Mouse (Mus musculus): ENCODE measurements around the gene Pde4b.

Gene Pde4b

GRCm38 (mm10) chr4:102408938-102409337 lies 321.6 kb downstream of the Pde4b start:
- DNase-seq: no peak

GRCm38 (mm10) chr4:102413101-102413500 lies 325.8 kb downstream of the Pde4b start:
- DNase-seq: no peak

- no peak for DNase-seq
Measured at GRCm38 (mm10) chr4:102413794-102414193, 326.5 kb downstream of the Pde4b start.

- DNase-seq: no peak
Measured at GRCm38 (mm10) chr4:102414610-102415009, 327.3 kb downstream of the Pde4b start.

GRCm38 (mm10) chr4:102420794-102421397 lies 333.6 kb downstream of the Pde4b start:
- DNase-seq: no peak

- DNase-seq: no peak
Measured at GRCm38 (mm10) chr4:102421398-102421859, 334.1 kb downstream of the Pde4b start.

GRCm38 (mm10) chr4:102424104-102424503 lies 336.8 kb downstream of the Pde4b start:
- DNase-seq: no peak

GRCm38 (mm10) chr4:102425422-102425821 lies 338.1 kb downstream of the Pde4b start:
- no peak for DNase-seq

GRCm38 (mm10) chr4:102429730-102430341 lies 342.5 kb downstream of the Pde4b start:
- peak in 1 of 2 experiments; percentile 1 for DNase-seq

GRCm38 (mm10) chr4:102432040-102432782 lies 344.9 kb downstream of the Pde4b start:
- DNase-seq: no peak

GRCm38 (mm10) chr4:102439401-102440118 lies 352.2 kb downstream of the Pde4b start:
- no peak for DNase-seq

- DNase-seq: no peak
Measured at GRCm38 (mm10) chr4:102440119-102440481, 352.8 kb downstream of the Pde4b start.

GRCm38 (mm10) chr4:102443533-102443932 lies 356.2 kb downstream of the Pde4b start:
- DNase-seq: no peak

GRCm38 (mm10) chr4:102444501-102444900 lies 357.2 kb downstream of the Pde4b start:
- DNase-seq: no peak

GRCm38 (mm10) chr4:102446160-102446945 lies 359.0 kb downstream of the Pde4b start:
- DNase-seq: no peak

- DNase-seq: no peak
Measured at GRCm38 (mm10) chr4:102456426-102456825, 369.1 kb downstream of the Pde4b start.

- no peak for DNase-seq
Measured at GRCm38 (mm10) chr4:102459216-102459999, 372.1 kb downstream of the Pde4b start.

GRCm38 (mm10) chr4:102478104-102478503 lies 390.8 kb downstream of the Pde4b start:
- DNase-seq: no peak

- no peak for DNase-seq
Measured at GRCm38 (mm10) chr4:102478860-102479259, 391.5 kb downstream of the Pde4b start.

- no peak for DNase-seq
Measured at GRCm38 (mm10) chr4:102480830-102481484, 393.6 kb downstream of the Pde4b start.
